Mouse (Mus musculus) spleen, adult 18-20 months (tissue): ENCODE results near the gene Agpat3.
A peak's percentile ranks its signal among the peaks of the same experiment; 100 is the strongest.

Experiments
- DNase-seq, 2 experiments: peaks; one replicate each; pipeline ENCODE4 v3.0.0; 2022; ENCODE audit warnings: mixed read lengths in 2 of 2

Gene Agpat3

DNA sequence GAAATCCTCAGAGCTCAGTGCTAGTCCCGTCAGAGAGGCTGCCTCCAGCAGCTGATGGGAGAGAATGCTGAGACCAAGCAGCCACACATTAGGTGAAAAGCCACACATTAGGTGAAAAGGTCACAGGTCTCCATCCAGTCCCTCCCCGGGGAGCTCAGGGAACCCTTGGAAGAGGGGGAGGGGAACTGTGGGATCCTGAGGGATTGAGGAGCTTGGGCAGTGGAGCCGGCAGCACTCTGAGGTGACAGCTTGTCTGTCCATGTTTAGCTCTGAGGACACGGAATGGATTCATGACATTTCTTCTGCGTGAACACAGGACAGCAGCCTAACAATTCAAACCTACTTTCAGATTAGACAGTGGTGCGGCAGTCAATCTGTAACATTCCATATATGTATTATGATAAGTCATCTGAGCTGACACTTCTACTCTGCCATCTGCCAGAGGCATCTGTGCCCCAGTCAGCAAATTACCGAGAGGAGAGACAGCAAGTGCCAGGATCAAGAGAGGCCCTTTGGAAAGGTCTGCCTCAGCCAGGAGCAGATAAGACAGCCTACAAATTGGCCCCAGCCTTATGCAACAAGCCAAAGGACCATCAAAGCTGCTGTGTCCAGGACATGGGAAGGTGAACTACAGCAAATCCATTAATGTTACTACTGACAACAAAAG, 28.9 kb downstream of the Agpat3 start:
- DNase-seq = no peak

DNA sequence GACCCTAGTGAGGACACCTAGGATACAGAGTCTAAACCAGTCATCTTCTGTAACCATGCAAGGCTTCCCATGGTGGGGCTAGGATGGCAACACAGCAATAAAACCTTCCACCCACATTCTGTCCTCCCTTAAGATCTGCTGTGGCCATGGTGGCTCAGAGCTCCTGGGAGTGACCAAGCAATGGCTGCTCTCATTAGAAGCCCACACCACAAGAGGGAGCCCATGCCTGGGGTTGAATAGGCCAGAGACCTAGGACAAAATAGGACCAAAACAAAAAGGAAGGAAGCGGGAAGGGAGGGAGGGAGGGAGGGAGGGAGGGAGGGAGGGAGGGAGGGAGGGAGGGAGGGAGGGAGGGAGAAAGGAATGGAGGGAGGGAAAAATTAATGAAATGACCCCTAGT, 29.5 kb downstream of the Agpat3 start:
- DNase-seq = peak in 1 of 2 experiments; percentile 34

DNA sequence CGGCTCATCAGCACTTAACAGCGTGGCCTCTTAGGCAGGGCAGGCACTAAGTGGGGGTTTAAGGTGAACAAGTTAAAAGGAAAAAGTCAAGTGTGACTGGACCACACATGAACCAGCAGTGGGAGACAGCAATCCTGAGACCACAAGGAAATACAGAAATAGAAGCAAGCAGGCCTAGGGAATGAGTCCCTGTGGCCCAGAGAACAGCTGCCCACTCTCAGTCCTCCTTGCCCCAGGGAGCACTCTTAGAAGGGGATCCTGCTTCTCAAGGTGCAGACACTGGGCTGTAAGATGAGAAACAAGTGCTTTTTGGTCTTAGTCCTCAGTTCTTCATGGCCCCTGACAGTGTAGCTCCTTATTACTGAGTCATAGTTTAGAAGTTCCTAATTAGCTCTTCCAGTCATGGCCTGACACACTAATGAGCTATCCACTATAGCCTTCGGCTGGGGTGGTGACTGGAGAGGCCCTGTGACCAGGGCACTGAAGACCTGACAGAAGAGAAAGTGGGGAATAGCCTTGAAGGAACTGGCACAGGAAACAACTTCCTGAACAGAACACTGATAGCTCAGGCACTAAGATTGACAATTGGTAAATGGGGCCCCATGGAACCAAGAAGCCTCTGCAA, 31.0 kb downstream of the Agpat3 start:
- DNase-seq = no peak

GRCm38 (mm10) chr10:78320526-78320925, 31.8 kb downstream of the Agpat3 start:
- DNase-seq = no peak

- no peak for DNase-seq
Observed at GRCm38 (mm10) chr10:78319940-78320339, 32.3 kb downstream of the Agpat3 start.

DNA sequence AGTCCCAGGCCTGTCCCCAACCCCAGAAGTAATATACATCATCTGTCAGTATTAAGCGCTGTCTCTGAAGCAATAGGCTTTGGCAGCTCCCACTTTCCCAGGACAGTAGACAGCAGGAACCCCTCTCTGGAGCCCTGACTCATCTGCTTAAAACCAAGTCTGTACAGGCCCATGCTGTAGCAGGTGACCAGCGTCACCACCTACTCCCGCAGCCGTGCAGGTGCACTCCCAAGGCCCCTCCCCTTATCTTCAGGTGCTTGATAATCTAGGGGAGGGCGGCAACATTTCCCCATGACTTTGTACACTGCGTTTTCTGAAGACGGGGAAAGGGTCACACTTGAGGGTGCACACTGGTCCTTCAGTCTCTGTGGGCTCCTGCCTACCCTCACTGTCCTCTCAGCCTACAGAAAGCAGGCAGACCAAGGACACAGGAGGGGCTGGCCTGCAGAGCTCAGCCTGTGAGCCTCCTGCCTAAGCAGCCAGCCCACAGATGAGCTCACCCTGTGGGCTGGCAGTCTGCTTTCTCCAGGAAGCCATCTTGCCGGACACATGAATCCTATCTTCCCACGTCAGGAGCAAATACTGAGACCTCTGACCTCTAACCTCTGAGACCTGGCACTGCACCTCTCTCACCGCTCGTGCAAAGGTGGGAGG, 34.9 kb downstream of the Agpat3 start:
- no peak for DNase-seq

DNA sequence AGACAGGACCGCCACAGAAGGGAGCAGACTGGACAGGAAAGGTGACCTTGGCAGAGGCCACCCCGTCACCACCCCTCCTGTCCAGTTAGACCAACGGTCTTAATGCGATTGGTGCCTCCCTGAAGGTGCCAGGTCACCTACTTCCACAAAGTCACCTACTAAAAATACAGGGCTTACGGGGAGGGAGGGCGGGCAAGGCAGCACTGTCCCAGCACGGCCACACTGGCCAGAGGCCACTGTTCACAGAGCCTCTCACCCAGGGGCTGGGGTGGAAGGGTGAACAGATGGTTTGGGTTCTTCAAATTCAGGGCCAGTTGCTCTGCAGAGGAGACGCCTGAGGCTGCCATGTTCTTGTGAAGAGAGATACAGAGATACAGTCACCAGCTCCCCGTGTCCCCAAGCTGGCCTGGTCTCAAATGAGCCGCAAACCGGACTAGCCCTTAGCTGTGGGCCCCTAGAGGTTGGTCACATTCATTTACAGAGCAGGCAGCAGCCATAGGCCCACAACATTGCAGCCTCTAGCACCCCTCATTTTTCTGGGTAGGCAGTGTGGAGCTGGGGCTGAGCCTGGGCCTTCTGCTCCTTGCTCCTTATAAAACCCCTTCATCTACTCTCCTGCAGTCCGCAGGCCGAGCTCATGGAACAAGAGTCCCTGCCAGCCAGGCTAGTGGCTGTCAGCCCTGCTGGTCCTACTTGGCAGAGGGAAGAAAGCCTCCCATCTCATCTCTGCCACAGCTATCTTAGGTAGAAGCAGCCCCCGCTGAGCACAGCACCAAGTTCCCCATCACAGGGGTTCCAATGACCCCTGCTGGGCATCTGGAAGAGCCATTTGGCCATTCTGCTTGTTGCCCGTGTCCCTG, 35.8 kb downstream of the Agpat3 start:
- no peak for DNase-seq

DNA sequence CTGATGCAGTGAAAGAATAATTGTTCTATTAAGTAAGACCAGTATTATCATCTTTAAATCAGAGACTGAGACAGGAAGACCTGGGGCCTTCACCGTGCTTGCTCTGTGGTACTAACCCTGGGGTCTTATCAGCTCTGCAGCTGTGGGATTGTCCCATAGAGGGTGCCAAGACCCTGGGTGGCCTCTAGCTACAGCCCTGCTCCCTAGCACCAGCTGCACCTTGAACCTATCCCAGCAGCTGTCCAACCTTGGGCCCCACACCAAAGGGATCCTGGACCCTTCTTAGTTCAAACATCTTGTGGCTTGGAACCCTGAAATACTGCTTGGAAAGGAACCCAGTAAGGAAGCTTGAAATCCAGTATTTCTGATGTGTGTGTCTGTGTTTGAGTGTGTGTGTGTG, 37.1 kb downstream of the Agpat3 start:
- no peak for DNase-seq

DNA sequence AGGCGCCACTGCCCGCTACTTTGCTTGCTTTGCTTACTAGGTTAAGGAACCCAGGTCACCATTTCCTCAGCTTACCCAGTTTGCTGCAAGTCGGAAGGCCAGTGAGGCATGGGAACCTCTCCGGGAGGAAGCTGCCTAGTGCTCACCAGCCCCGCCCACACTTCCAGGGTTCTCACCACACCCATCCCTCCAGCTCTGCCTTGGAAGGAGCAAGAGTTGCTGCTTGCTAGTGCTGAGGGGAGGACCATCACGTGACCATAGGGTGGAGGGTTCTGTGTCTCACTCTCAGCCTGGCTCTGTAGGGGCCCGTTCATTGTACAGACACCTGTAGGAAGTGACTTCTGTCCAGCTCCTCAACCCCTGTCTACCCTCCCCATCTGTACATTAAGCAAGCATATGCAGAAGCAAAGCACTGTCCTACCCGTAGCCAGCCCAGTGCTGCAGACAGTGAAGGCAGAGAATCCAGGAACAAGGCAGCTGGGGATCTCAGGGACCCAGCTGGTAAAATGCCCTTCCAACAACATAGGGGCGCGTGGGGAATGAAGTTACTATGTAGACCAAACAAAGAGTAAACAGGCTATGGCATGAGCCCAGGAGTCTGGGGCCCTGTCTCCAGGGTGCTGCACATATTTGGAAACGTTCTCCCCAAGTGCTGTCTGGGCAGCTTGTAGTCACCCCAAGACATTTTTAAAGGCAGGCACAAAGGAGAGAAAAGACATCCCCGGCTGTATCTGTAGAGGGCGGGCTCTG, 40.2 kb downstream of the Agpat3 start:
- DNase-seq = no peak

DNA sequence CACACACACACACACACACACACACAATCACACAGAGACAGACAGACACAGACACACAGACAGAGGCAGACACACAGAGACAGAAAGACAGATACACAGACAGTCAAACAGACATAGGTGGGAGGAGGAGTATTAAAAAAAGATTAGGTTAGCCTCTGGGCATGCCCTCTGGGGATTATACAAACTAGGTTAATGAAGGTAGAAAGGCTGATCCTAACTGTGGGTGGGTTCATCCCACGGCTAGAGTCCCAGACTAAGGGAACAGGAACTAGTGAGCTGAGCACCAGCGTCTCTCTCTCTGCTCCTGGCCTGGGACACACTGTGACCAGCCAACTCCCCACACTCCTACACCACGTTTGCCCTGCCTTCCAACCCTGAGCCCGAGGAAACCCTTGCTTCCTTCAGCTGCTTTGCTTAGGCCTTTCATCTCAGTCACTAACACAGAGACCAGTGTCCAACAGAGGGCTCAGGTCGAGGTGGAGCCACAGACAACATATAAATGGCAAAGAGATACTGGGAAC, 41.5 kb downstream of the Agpat3 start:
- no peak for DNase-seq

- DNase-seq = no peak
Observed at GRCm38 (mm10) chr10:78308617-78309016, 43.7 kb downstream of the Agpat3 start.

- no peak for DNase-seq
Observed at GRCm38 (mm10) chr10:78307391-78307790, 44.9 kb downstream of the Agpat3 start.

- DNase-seq = no peak
Observed at GRCm38 (mm10) chr10:78306027-78306426, 46.3 kb downstream of the Agpat3 start.

DNA sequence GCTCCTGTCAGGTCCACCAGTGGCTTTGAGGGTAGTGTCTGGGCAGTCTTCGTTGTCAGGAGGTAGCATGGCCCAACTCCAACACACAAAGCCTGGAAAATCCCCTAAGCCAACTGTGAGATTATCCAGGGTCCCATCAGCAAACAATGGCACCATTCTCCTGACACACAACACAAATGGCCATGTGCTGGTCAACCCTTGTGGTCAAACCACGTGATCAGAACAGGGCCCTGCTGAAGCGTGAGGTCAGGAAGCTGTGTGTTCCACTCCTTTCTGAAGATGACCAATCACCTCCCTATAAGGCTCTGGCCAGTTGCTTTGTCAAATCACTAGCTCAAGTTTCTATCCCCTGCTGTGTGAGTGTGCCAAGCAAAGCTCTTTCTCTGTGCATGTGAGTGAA, 47.3 kb downstream of the Agpat3 start:
- no peak for DNase-seq

GRCm38 (mm10) chr10:78303675-78304074, 48.6 kb downstream of the Agpat3 start:
- DNase-seq = peak in 1 of 2 experiments; percentile 22

DNA sequence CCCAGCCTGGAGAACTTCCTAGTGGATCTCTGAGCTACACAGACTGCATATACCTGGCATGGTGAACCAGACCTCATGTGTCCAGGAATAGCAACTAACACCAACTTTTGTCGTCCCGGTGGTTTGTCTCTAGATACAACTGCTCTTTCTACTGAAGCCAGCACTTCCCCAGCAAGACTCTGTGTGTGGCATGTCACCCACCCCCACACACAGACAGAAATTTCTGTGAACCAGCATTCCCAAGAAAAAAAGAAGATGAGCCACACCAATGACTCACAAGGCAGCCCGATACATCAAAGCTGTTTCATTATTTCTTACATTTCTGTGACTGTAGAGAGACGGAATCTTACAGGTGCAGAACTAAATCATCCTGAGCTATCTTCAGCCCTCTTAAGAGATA, 52.2 kb downstream of the Agpat3 start:
- no peak for DNase-seq

DNA sequence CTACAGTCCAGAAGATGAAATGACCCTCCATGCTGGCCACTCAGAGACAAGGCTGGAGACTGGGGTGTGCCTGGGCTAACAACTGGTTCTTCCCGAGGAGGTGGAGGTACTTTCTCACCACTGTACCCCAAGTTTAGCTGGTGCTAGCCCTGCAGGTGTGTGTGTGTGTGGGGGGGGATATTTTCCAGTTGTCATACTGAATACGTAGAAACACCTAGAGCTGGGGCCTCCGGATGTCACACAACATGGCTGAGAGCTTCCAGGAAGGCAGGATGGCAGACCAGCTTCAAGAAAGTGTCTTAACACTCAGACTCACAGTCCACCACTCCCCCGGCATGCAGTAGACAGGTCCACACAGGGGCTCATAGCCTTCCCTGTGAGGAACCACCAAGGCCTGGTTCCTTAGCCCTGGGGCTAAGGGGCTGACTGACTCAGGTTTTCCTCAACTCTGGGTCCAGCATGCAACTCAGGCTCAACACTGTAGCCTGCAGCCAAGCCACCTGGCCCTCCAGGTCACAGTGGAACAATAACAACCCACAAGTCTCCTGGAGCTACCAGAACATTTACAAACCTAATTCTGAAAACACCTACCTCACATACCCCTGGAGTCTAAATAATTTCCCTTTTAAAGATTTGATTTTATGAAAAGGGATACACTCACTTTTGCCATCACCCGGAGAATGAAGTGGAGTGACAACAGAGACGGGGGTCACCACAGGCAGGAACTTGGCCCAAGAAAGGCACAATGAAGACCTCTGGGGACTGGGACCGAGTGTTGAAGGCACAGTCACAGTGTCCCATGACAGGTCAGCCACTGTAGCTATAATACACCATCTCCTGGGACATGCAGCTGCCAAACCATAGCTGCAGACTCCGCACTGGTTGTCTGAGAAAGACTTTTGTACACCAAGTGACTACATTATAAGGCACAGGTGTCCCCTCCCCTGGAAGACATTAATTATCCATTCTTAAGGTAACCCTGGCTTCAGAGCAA, 53.3 kb downstream of the Agpat3 start:
- peak; percentile 21 to 28 for DNase-seq

GRCm38 (mm10) chr10:78297576-78298484, 54.5 kb downstream of the Agpat3 start:
- peak; percentile 78 to 87 for DNase-seq

GRCm38 (mm10) chr10:78296980-78297379, 55.3 kb downstream of the Agpat3 start:
- DNase-seq = peak in 1 of 2 experiments; percentile 22

- DNase-seq = no peak
Observed at GRCm38 (mm10) chr10:78296371-78296770, 55.9 kb downstream of the Agpat3 start.
